Mouse (Mus musculus) heart, adult 2 months (tissue): Measurements from ENCODE around the gene Gm20388. TPM values are rescaled to one million over a fixed set of nuclear protein-coding genes. Genes with fewer than 3 reads are reported as not detected.
A peak's percentile ranks its signal among the peaks of the same experiment; 100 is the strongest.

Experiments
- DNase-seq, 2 experiments: peaks; one replicate each; pipeline ENCODE4 v3.0.0; 2021
- H3K27ac ChIP-seq: fragments of 200-600 bp; 2 replicates; pipeline ENCODE4 v1.8.1; 2022
- H3K27me3 ChIP-seq: fragments of 200-500 bp; 2 replicates; pipeline ENCODE4 v1.6.1; 2012; ENCODE audit warnings: mild to moderate bottlenecking, low read length, inconsistent platforms, mixed read lengths; ENCODE audit not compliant: control insufficient read depth, insufficient read depth
- H3K36me3 ChIP-seq: fragments of 200-500 bp; 2 replicates; pipeline ENCODE4 v1.6.1; 2012; ENCODE audit warnings: low read length, inconsistent platforms; ENCODE audit not compliant: control insufficient read depth, insufficient read depth
- H3K4me1 ChIP-seq: fragments of 200-500 bp; 2 replicates; pipeline ENCODE4 v1.6.1; 2011; ENCODE audit warnings: low read length; ENCODE audit not compliant: control insufficient read depth, insufficient read depth
- H3K4me3 ChIP-seq: fragments of 200-600 bp; 2 replicates; pipeline ENCODE4 v1.8.1; 2022
- H3K79me2 ChIP-seq: fragments of 200-500 bp; replicated peaks from 2 replicates; pipeline ENCODE4 v1.6.1; 2012; ENCODE audit warnings: mild to moderate bottlenecking, inconsistent platforms, low read length, moderate library complexity, mixed read lengths; ENCODE audit not compliant: control insufficient read depth, insufficient read depth
- H3K9ac ChIP-seq: fragments of 200-500 bp; 2 replicates; pipeline ENCODE4 v1.6.1; 2012; ENCODE audit warnings: low read depth, mild to moderate bottlenecking, control low read depth, inconsistent platforms, low read length, mixed read lengths
- CTCF ChIP-seq: fragments of 200-600 bp; IDR thresholded peaks from 2 replicates; pipeline ENCODE4 v1.8.1; 2022; ENCODE audit warnings: antibody characterized with exemption, mild to moderate bottlenecking, moderate library complexity
- EP300 ChIP-seq: fragments of 200-500 bp; IDR thresholded peaks from 2 replicates; pipeline ENCODE4 v1.6.1; 2011; ENCODE audit warnings: low read depth, low read length, control low read depth; ENCODE audit not compliant: insufficient read depth
- POLR2A ChIP-seq: fragments of 200-500 bp; IDR thresholded peaks from 2 replicates; pipeline ENCODE4 v1.6.1; 2011; ENCODE audit warnings: mild to moderate bottlenecking, low read depth, low read length, control low read depth; ENCODE audit not compliant: insufficient read depth
- WGBS: fragments of 180-500 bp; shearing (Covaris S2); methylation state at CpG from one replicate; pipeline ENCODE4 v1.1.7; 2018; 5-methylcytosine and 5-hydroxymethylcytosine counted together
- intact Hi-C: fragments of 180-260 bp; cut with DNase I; formaldehyde crosslinking; loops from one replicate; pipeline ENCODE4 v1.15.1; 2025
- polyA plus RNA-seq: library from polyadenylated mRNA; depleted of rRNA; stranded (reverse); fragments of >200 nt; gene quantifications from 2 replicates; pipeline ENCODE4 v1.2.3, GENCODE M21; 2012
- total RNA-seq, 2 experiments: library from RNA; stranded (reverse); gene quantifications; 2 replicates each; pipeline ENCODE4 v1.2.3; 2021

Gm20388 gene
- total and polyA plus RNA-seq, 3 experiments, result 1.8 to 32.3 TPM; not detected in 1

DNA sequence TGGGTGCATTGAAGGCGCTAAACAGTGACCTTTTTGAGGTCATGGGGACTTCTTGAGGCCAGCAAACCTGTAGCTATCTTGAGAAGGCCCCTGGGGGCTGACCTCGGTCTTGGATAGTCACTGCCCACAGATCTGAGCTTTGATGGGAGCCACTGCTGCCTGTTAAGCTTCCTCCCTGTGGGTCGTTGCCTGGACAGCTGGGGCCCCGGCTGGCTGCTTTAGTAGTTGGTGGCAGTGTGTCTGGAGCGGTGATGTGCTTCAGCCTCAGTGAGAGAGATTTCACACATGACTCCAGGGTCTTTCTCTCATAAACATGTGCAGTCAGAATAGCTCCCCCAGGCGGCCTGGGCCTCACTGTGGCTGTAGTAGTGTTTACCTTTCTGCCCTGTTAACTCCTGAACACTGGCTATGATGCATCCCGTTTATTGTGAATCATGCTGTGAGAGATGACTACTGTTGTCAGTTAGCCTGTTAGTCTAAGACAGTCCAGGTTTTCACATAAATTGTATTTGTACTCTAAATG, 2100.5 kb downstream of the Gm20388 start:
- Histone ChIP-seq H3K79me2 (no peaks in the 10 kb centered on the region), H3K27me3 (no peaks in the 10 kb centered on the region), H3K4me3 (no peak overlapping the region), H3K27ac (no peak overlapping the region), H3K4me1 (no peaks in the 10 kb centered on the region; the same call in 1 of the 2 replicates), H3K36me3 (no peaks in the 10 kb centered on the region), H3K9ac (no peak overlapping the region)
- TF ChIP-seq CTCF, result no peak
- TF ChIP-seq POLR2A, result no peak
- no peak for TF ChIP-seq EP300
- intact Hi-C loops, result no loop called here
- WGBS, result 67% methylated on average over 7 of the region's 7 CpGs
- no peak for DNase-seq

GRCm38 (mm10) chr8:122014606-122015005, 2104.0 kb downstream of the Gm20388 start:
- H3K4me1 ChIP-seq, result peaks cover 5% of the 10 kb centered on the region
- H3K36me3 ChIP-seq, result no peaks in the 10 kb centered on the region
- H3K27ac ChIP-seq, result no peak overlapping the region
- no peak overlapping the region for H3K4me3 ChIP-seq
- no peak for TF ChIP-seq CTCF
- no peak for TF ChIP-seq POLR2A
- no peak for TF ChIP-seq EP300
- WGBS, result 63% methylated on average over 3 of the region's 3 CpGs
- H3K79me2 ChIP-seq, result no peaks in the 10 kb centered on the region
- H3K27me3 ChIP-seq, result no peaks in the 10 kb centered on the region
- intact Hi-C loops, result no loop called here
- no peak for DNase-seq
- H3K9ac ChIP-seq, result no peak overlapping the region

DNA sequence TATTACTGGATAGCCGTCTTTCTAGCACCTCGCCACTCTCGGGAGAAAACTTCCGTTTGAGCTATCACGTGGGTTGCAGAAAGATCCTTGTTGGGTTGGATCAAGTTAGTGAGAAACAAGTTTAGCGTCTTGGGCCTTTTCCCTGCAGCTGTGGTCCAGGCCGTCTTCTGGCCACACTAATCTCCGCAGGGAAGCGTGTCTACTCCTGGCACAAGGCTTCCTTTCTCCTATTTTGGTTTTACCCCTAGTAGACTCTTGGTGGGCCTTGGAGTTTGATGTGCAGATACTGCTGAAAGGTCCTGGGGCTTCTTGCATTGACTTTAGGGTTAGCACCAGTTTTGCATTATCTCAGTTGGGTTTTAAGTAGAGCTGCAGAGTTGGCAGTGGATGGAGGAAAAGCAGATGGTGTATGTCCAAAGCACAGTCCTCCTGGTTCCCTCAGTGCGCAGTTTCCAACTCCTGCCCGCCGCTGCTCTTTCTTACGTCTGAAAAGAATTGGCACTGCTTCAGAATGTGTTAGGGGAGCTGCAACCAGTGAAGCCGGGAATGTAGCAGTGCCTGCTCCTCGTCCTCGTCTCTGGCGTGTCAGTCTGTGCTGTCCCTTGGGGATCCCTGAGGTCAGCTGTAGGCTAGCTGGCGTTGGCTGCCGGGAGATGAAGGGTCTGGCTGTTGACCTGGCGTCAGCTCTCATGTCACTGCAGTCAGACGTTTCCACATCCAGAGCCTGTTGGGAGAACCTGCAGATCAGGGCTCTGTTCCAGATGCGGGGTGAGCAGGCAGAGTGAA, 2107.6 kb downstream of the Gm20388 start:
- Histone ChIP-seq H3K4me3 (no peak overlapping the region), H3K27me3 (no peaks in the 10 kb centered on the region), H3K27ac (no peak overlapping the region), H3K4me1 (peaks cover 8% of the 10 kb centered on the region), H3K79me2 (no peaks in the 10 kb centered on the region), H3K36me3 (no peaks in the 10 kb centered on the region), H3K9ac (no peak overlapping the region)
- WGBS, result 51% methylated on average over 22 of the region's 22 CpGs
- DNase-seq, result peak; percentile 57 to 65
- intact Hi-C loops, result no loop called here
- no peak for TF ChIP-seq POLR2A
- no peak for TF ChIP-seq CTCF
- TF ChIP-seq EP300, result no peak

DNA sequence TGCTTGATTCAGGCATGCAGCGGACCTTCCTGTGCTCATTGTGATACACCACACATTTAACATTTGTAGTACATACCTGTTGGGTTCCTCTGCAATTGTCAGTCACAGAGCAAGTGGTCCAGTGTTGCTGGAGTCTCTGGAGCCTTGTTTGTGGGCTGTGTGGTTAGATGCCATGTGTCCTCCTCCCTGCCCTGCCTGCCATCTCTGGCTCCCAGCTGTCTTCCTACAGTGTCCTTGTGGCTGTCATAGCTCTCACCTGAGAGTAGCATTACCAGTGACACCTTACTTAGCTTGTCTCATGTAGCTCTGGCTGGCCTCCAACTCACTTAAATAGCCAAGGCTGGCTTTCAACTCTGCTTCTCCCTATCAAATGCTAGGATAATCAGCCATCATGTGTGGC, 2108.5 kb downstream of the Gm20388 start:
- intact Hi-C loops, result no loop called here
- Histone ChIP-seq H3K36me3 (no peaks in the 10 kb centered on the region), H3K4me1 (peaks cover 8% of the 10 kb centered on the region), H3K79me2 (no peaks in the 10 kb centered on the region), H3K9ac (no peak overlapping the region), H3K27me3 (no peaks in the 10 kb centered on the region), H3K4me3 (no peak overlapping the region), H3K27ac (no peak overlapping the region)
- DNase-seq, result no peak
- WGBS, result 100% methylated on average over 1 of the region's 1 CpGs
- no peak for TF ChIP-seq CTCF
- TF ChIP-seq EP300, result no peak
- TF ChIP-seq POLR2A, result no peak

DNA sequence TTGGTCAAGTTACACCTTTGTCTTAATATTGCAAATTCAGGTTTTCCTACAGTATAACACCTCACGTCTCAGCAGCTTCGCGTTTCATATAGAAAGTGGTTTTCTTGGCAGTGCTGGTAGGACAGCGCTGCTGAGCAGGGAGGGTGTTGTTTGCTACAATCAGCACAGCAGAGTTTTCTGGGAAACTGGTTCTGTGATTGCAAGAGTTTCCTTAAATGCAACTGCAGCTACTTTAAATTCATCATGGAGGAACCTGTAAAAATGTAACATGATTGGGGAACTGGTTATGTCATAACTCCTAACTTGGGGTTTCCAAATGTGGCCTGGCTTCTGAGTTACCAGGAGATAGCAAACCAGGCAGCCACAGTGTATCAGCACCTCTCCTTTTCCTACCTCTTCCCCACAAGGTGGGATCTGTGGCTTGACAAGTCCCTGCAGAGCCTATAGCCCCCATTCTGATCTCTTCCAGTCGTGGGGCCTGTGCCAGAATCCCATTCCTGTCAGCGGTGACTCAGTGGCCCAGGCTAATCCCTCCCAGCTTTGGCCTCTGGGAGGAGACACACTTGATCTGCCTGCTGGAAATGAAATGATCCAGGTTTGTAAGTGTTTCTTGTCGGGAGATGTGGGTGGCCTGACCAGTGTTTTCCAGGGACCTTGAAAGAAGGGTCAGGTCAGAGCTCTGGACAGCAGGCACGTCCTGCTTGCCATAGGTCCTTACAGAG, 2109.6 kb downstream of the Gm20388 start:
- 84% methylated on average over 8 of the region's 8 CpGs for WGBS
- intact Hi-C loops, result no loop called here
- TF ChIP-seq CTCF (no peak), EP300 (no peak), POLR2A (no peak)
- no peaks in the 10 kb centered on the region for H3K79me2 ChIP-seq
- DNase-seq, result no peak
- no peaks in the 10 kb centered on the region for H3K27me3 ChIP-seq
- no peak overlapping the region for H3K9ac ChIP-seq
- no peak overlapping the region for H3K27ac ChIP-seq
- peaks cover 8% of the 10 kb centered on the region for H3K4me1 ChIP-seq
- no peaks in the 10 kb centered on the region for H3K36me3 ChIP-seq
- no peak overlapping the region for H3K4me3 ChIP-seq

GRCm38 (mm10) chr8:122021725-122022124, 2111.1 kb downstream of the Gm20388 start:
- intact Hi-C loops, result no loop called here
- Histone ChIP-seq H3K27me3 (no peaks in the 10 kb centered on the region), H3K9ac (no peak overlapping the region), H3K79me2 (no peaks in the 10 kb centered on the region), H3K4me1 (peaks cover 8% of the 10 kb centered on the region), H3K36me3 (no peaks in the 10 kb centered on the region), H3K27ac (no peak overlapping the region), H3K4me3 (no peak overlapping the region)
- 65% methylated on average over 2 of the region's 2 CpGs for WGBS
- peak in 1 of 2 experiments; percentile 41 for DNase-seq
- TF ChIP-seq CTCF (no peak), EP300 (no peak), POLR2A (no peak)
